Mouse (Mus musculus) megakaryocyte, embryonic 14.5 days (primary cell): Measurements from ENCODE around the gene Tet3.

ENCODE experiments used
- FLI1 ChIP-seq: IDR thresholded peaks from 2 replicates; pipeline ENCODE4 v1.6.1; 2012; ENCODE audit warnings: low read length, inconsistent platforms, mixed read lengths
- GATA1 ChIP-seq: IDR thresholded peaks from 3 replicates; pipeline ENCODE4 v1.6.1; 2012; ENCODE audit warnings: mixed read lengths, low read length, inconsistent platforms, borderline replicate concordance

GRCm38 (mm10) chr6:83316022-83316421 lies 142.9 kb downstream of the Tet3 start:
- TF ChIP-seq GATA1 = no peak
- TF ChIP-seq FLI1 = no peak
